Mouse (Mus musculus) brain, embryonic 14.5 days (tissue): ENCODE measurements at regions not wholly inside any gene's neighbourhood (a gene's known extent, or its start where the extent isn't known, plus 50 kb on each side); places are given as distances from the start of the nearest gene placed in this dataset.

ENCODE experiments used
- DNase-seq: peaks from one replicate; pipeline ENCODE4 v3.0.0-alpha.2; 2011; ENCODE audit warnings: low read depth
- CTCF ChIP-seq: fragments of 200-500 bp; IDR thresholded peaks from 2 replicates; pipeline ENCODE4 v1.5.1; 2012; ENCODE audit warnings: inconsistent platforms, mild to moderate bottlenecking, moderate library complexity, borderline replicate concordance; ENCODE audit not compliant: insufficient read depth, insufficient read length; ENCODE audit errors: extremely low read depth
- POLR2A ChIP-seq: fragments of 200-500 bp; IDR thresholded peaks from 2 replicates; pipeline ENCODE4 v1.6.1; 2012; ENCODE audit warnings: mild to moderate bottlenecking, inconsistent platforms, borderline replicate concordance; ENCODE audit not compliant: poor library complexity, insufficient read depth, insufficient read length, severe bottlenecking; ENCODE audit errors: extremely low read depth

DNA sequence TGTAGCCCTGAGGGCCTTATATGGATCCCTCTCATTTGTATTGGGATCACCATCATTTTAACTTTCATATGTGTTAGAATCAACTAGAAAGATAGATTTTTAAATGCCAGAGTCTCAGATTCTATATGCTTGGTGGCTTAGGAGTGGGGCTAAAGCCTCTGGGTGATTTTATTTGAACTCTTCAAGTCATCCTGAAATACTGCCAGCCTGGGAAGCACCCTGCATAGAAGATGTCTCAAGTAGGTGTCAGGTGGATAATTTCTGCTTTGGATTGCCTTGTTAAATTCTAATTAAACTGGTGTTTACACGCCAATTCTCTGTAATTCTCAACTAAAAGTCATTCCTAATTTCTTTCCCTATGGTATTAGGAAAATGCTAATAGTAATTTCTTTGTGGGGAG is 4154.0 kb downstream of the 9330182O14Rik start:
- DNase-seq, result peak; percentile 46
- TF ChIP-seq POLR2A, result no peak
- TF ChIP-seq CTCF, result no peak

DNA sequence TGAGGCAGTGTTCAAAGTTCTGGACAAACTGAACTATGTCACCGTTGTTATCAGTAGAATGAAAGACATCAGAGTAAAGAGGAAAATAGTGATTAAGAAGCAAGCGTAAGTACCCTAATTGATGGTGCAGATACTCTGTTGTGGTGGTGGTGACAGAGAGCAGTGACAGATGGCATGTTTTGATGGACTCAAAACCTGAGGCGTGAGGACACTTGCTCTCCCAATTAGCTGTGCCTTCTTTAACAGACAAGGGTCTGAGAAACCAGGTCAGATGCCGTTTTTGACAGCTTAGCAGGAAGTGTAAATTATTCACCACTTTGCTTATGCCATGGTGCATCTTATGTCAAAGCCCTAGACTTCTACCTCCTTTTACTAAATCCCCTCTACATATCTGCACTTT is 4154.5 kb downstream of the 9330182O14Rik start:
- DNase-seq, result peak; percentile 80
- TF ChIP-seq CTCF (no peak), POLR2A (no peak)

DNA sequence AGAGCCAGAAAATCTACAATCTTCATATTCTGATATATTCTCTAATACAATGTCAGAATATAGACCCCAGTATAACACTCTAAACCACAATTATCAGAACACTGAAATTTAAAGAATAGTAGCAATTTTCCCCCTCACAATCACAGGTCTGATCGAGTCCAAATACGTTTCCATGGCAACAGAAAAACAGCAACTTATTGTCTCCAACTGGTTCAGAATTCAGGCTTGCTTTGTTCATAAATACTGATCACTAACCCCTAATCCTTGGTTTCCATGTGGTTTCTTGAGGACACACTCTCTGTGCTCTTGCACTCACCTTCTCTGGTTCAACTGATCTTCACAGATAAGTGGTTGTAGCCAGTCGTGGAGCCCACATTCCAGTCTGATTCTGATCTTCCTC is 4167.3 kb downstream of the 9330182O14Rik start:
- DNase-seq, result peak; percentile 50
- TF ChIP-seq POLR2A (no peak), CTCF (no peak)

- DNase-seq, result no peak
- no peak for TF ChIP-seq POLR2A
- no peak for TF ChIP-seq CTCF
Observed at GRCm38 (mm10) chr15:44310888-44311287, 4176.7 kb downstream of the 9330182O14Rik start.

- TF ChIP-seq CTCF, result no peak
- no peak for TF ChIP-seq POLR2A
- DNase-seq, result peak; percentile 60
Observed at GRCm38 (mm10) chr15:44313294-44313693, 4179.1 kb downstream of the 9330182O14Rik start.
